Mouse (Mus musculus): Measurements from ENCODE around the gene Ccdc89. TPM values are rescaled to one million over a fixed set of nuclear protein-coding genes. Genes with fewer than 3 reads are reported as not detected.
A peak's percentile ranks its signal among the peaks of the same experiment; 100 is the strongest.

Ccdc89 gene
- total RNA-seq, 2 experiments from 2014 or later = 0.91 to 0.96 TPM

- peak; percentile 94 to 96 for DNase-seq (ENCODE audit: extremely low spot score in 1 of 2, low spot score in 2 of 2)
- H3K27ac ChIP-seq = peak within 1 kb of the TSS; percentile 96
- intact Hi-C loops (cut with DNase I) = loop anchor here (1.0 to 2.0 kb wide), 2 partner anchors 14 to 16 kb away; partner anchors contain the start of genes Ccdc89 and Tmem126a
- peak within 1 kb of the TSS; percentile 75 for H3K4me3 ChIP-seq
- no peak for TF ChIP-seq CTCF (IDR thresholded peaks at IDR 0.05)
Measured at GRCm38 (mm10) chr7:90442518-90443080, 16.2 kb downstream of the Ccdc89 start, which contains the start of gene Crebzf. TSS of gene Crebzf (plus strand) at chr7:90442729.

DNA sequence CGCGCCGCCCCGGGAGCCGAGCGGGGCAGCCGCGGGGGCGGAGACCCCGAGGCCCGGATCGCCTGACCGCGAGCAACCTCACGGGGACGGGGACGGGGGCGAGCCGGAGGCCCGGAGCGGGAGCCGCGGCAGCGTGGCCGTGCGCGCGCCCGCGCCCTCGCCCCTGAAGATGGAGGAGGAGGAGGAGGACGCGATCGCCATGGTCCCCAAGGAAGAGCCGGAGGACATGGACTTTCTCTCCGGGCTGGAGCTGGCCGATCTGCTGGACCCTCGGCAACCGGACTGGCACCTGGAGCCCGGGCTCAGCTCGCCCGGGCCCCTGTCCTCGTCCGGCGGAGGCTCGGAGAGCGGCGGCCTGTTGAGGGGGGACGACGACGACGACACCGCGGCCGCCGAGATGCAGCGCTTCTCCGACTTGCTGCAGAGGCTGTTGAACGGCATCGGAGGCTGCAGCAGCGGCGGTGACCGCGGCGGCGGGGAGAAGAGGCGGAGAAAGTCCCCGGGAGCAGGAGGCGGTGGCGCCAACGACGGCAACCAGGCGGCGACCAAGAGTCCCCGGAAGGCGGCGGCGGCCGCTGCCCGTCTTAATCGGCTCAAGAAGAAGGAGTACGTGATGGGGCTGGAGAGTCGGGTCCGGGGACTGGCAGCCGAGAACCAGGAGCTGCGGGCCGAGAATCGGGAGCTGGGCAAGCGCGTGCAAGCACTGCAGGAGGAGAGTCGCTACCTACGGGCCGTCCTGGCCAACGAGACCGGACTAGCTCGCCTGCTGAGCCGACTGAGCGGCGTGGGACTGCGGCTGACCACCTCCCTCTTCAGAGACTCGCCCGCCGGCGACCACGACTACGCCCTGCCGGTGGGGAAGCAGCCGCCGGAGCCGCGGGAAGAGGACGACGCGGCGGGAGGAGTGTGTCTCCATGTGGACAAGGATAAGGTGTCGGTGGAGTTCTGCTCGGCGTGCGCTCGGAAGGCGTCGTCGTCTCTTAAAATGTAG is 17.0 kb downstream of the Ccdc89 start:
- intact Hi-C loops (cut with DNase I) = loop anchor here (1.0 to 2.0 kb wide), 2 partner anchors 13 to 33 kb away; partner anchors contain the start of genes Dlg2, Tmem126a and Tmem126b
- peak; percentile 60 for TF ChIP-seq CTCF (IDR thresholded peaks at IDR 0.05)
- DNase-seq (ENCODE audit: extremely low spot score in 1 of 2, low spot score in 2 of 2) = peak; percentile 73 to 78
- Histone ChIP-seq H3K4me3 (peak overlapping the region; percentile 75), H3K27ac (peak overlapping the region; percentile 96)

DNA sequence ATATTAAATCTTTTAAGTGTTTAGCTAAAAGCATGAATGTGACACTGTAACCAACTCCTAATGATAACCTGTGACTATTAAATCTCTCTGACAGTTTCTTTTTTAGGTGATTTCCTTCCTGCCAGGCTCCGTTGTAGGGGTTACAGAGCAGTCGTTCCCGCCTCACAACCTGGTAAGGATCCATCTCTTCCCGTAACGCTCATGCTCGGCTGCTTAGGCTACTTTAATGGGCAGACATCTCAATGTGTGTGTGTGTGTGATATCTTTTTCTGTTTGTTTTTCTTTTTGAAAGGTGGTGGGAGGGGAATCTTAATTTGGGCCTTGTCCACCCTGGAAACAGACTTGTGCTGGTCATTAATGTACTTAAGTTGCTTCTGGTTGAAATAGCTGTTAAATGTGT is 17.8 kb downstream of the Ccdc89 start:
- DNase-seq (ENCODE audit: extremely low spot score in 1 of 2, low spot score in 2 of 2) = no peak
- no peak overlapping the region for H3K27ac ChIP-seq
- intact Hi-C loops (cut with DNase I) = loop anchor here (1.0 kb wide), 1 partner anchor 32 kb away; the partner anchor contains the start of genes Dlg2 and Tmem126b
- no peak for TF ChIP-seq CTCF (IDR thresholded peaks at IDR 0.05)
- peak overlapping the region; percentile 75 for H3K4me3 ChIP-seq

- DNase-seq (ENCODE audit: extremely low spot score in 1 of 2, low spot score in 2 of 2) = no peak
- Histone ChIP-seq H3K27ac (peak overlapping the region; percentile 98), H3K4me3 (peak overlapping the region; percentile 94)
- TF ChIP-seq CTCF (IDR thresholded peaks at IDR 0.05) = no peak
- intact Hi-C loops (cut with DNase I) = loop anchor here (2.0 kb wide), 1 partner anchor 13 kb away; the partner anchor contains the start of gene Crebzf
Measured at GRCm38 (mm10) chr7:90456149-90456844, 29.9 kb downstream of the Ccdc89 start.

- Histone ChIP-seq H3K27ac (peak within 1 kb of the TSS; percentile 98), H3K4me3 (peak within 1 kb of the TSS; percentile 94)
- intact Hi-C loops (cut with DNase I) = loop anchor here (1.0 to 2.0 kb wide), 2 partner anchors 14 to 18 kb away; partner anchors contain the start of gene Crebzf
- DNase-seq (ENCODE audit: extremely low spot score in 1 of 2, low spot score in 2 of 2) = peak; percentile 78 to 84
- peak; percentile 36 for TF ChIP-seq CTCF (IDR thresholded peaks at IDR 0.05)
Measured at GRCm38 (mm10) chr7:90456845-90457468, 30.6 kb downstream of the Ccdc89 start, which contains the start of gene Tmem126a. TSS of gene Tmem126a (minus strand) at chr7:90457229.

DNA sequence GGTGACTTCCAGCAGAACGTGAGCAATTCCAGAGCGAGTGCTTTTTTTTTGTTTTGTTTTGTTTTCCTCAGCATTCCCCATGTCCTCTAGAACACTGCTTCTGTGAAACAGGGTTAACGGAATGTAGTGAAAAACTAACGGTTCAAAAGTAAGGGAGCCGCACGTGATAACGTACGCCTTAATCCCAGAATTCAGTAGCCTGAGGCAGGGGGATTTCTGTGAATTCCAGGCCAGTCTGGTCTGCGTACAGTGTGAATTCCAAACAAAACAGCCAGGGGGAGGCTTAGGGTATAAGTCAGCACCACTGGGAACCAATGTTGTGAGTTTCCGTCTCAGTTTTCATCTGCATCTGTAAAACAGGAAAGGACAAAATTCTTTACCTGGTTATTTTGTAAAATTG is 31.1 kb downstream of the Ccdc89 start:
- peak overlapping the region; percentile 94 for H3K4me3 ChIP-seq
- TF ChIP-seq CTCF (IDR thresholded peaks at IDR 0.05) = no peak; the same call in 1 of the 2 replicates
- DNase-seq (ENCODE audit: extremely low spot score in 1 of 2, low spot score in 2 of 2) = no peak
- H3K27ac ChIP-seq = peak overlapping the region; percentile 98
- intact Hi-C loops (cut with DNase I) = loop anchor here (1.0 to 2.0 kb wide), 2 partner anchors 15 to 18 kb away; partner anchors contain the start of gene Crebzf

DNA sequence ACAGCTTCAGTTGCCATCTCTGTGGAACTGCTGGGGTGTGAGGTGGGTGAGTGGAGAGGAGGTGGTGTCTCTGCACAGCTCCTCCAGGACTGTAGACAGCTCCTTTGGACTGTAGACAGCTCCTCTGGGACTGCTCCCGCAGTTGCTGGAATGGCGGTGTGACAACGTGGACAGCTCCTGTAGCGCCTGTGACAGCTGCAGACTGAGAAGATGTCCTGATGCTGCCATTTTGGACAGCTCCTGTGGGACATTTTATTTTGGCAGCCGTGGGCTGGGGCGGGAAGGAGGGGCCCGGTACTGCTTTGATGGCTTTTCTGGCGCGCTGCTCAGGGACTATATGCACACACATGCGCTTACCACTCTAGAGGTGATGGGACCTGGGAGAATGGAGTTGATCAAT is 34.0 kb downstream of the Ccdc89 start:
- no peak overlapping the region for H3K4me3 ChIP-seq
- DNase-seq (ENCODE audit: extremely low spot score in 1 of 2, low spot score in 2 of 2) = no peak
- intact Hi-C loops (cut with DNase I) = no loop called here
- no peak overlapping the region for H3K27ac ChIP-seq
- TF ChIP-seq CTCF (IDR thresholded peaks at IDR 0.05) = no peak

GRCm38 (mm10) chr7:90460930-90461329 is 34.6 kb downstream of the Ccdc89 start:
- H3K4me3 ChIP-seq = no peak overlapping the region
- no peak overlapping the region for H3K27ac ChIP-seq
- intact Hi-C loops (cut with DNase I) = no loop called here
- no peak for DNase-seq (ENCODE audit: extremely low spot score in 1 of 2, low spot score in 2 of 2)
- TF ChIP-seq CTCF (IDR thresholded peaks at IDR 0.05) = peak; percentile 28

DNA sequence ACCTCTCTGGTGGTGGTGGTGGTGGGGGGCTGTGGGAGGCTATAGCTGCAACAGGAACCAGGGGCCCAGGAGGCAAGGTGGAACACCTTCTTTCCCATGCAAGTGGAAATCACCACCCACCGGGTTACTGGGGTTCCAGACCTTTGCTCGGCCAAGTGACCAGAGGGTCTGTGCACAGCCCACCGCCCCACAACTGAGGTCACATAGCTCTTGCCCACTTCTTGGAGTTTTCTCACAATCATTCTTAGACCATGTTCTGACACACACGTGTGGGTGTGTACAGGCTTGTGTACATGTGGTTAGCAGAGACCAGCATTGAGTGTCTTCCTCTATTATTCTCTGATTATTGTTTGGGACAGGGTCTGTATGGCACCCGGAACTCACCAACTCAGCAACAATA is 35.1 kb downstream of the Ccdc89 start:
- no peak for TF ChIP-seq CTCF (IDR thresholded peaks at IDR 0.05)
- Histone ChIP-seq H3K27ac (no peak overlapping the region), H3K4me3 (no peak overlapping the region)
- intact Hi-C loops (cut with DNase I) = no loop called here
- no peak for DNase-seq (ENCODE audit: extremely low spot score in 1 of 2, low spot score in 2 of 2)

DNA sequence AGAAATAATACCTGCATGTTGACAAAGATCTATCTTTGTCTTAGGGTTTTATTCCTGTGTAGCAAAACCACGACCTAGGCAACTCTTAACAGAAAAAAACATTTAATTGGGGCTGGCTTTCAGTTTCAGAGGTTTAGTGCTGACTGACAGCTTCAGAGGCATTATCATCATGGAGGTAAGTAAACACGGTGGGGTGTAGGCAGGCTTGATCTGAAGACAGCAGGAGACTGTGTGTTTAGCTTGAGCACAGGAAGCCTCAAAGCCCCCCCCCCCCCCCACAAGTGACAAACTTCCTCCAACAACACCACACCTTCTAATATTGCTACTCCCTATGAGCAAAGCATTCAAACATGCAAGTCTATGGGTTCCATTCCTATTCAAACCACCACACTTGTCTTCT is 47.1 kb downstream of the Ccdc89 start:
- TF ChIP-seq CTCF (IDR thresholded peaks at IDR 0.05) = no peak
- Histone ChIP-seq H3K4me3 (no peak overlapping the region), H3K27ac (no peak overlapping the region)
- no peak for DNase-seq (ENCODE audit: extremely low spot score in 1 of 2, low spot score in 2 of 2)
- intact Hi-C loops (cut with DNase I) = loop anchor here (1.0 kb wide), 1 partner anchor 47 kb away; the partner anchor contains the start of gene Ccdc89
